Mouse (Mus musculus) hindlimb bud, embryonic 11.5 days (tissue): ENCODE data around the gene Apol6.

Experiments used
- DNase-seq: peaks from one replicate; pipeline ENCODE4 v3.0.0-alpha.2; 2012; ENCODE audit warnings: low read depth, low spot score; ENCODE audit errors: extremely low spot score

Gene Apol6

GRCm38 (mm10) chr15:77066233-77066632, 21.7 kb downstream of the Apol6 start:
- no peak for DNase-seq

- DNase-seq = no peak
These were observed 23.9 kb downstream of the Apol6 start for GRCm38 (mm10) chr15:77068439-77068861.

GRCm38 (mm10) chr15:77069019-77069418, 24.5 kb downstream of the Apol6 start:
- DNase-seq = no peak

- DNase-seq = no peak
These were observed 26.3 kb downstream of the Apol6 start for GRCm38 (mm10) chr15:77070745-77071268.

GRCm38 (mm10) chr15:77071501-77071900, 27.0 kb downstream of the Apol6 start:
- DNase-seq = no peak

- DNase-seq = no peak
These were observed 28.1 kb downstream of the Apol6 start for GRCm38 (mm10) chr15:77072556-77073163.

- no peak for DNase-seq
These were observed 32.0 kb downstream of the Apol6 start for GRCm38 (mm10) chr15:77076523-77076922.

- no peak for DNase-seq
These were observed 33.4 kb downstream of the Apol6 start for GRCm38 (mm10) chr15:77077906-77078305.

GRCm38 (mm10) chr15:77078786-77079185, 34.3 kb downstream of the Apol6 start:
- DNase-seq = no peak

GRCm38 (mm10) chr15:77079256-77079822, 34.8 kb downstream of the Apol6 start:
- DNase-seq = no peak

- DNase-seq = no peak
These were observed 35.4 kb downstream of the Apol6 start for GRCm38 (mm10) chr15:77079890-77080361.

- no peak for DNase-seq
These were observed 36.2 kb downstream of the Apol6 start for GRCm38 (mm10) chr15:77080684-77081254.

GRCm38 (mm10) chr15:77081454-77081853, 36.9 kb downstream of the Apol6 start:
- DNase-seq = no peak

GRCm38 (mm10) chr15:77085818-77086217, 41.3 kb downstream of the Apol6 start:
- DNase-seq = no peak

- DNase-seq = no peak
These were observed 42.0 kb downstream of the Apol6 start for GRCm38 (mm10) chr15:77086488-77086887.

GRCm38 (mm10) chr15:77089249-77089648, 44.7 kb downstream of the Apol6 start:
- no peak for DNase-seq

GRCm38 (mm10) chr15:77090531-77090930, 46.0 kb downstream of the Apol6 start:
- no peak for DNase-seq

GRCm38 (mm10) chr15:77091394-77091793, 46.9 kb downstream of the Apol6 start:
- DNase-seq = no peak

GRCm38 (mm10) chr15:77094431-77094830, 49.9 kb downstream of the Apol6 start:
- DNase-seq = no peak

- DNase-seq = no peak
These were observed 50.7 kb downstream of the Apol6 start for GRCm38 (mm10) chr15:77095216-77095615.

GRCm38 (mm10) chr15:77097358-77097757, 52.8 kb downstream of the Apol6 start:
- DNase-seq = no peak

- no peak for DNase-seq
These were observed 55.2 kb downstream of the Apol6 start for GRCm38 (mm10) chr15:77099756-77100155.
